Mouse (Mus musculus): Measurements from ENCODE around the gene Lmx1b. TPM values are rescaled to one million over a fixed set of nuclear protein-coding genes. Genes with fewer than 3 reads are reported as not detected.

The Lmx1b gene
- not detected for polyA plus RNA-seq (2014; fragmentation: Illumina TruSeq; extraction: RNeasy Lipid Tissue Mini Kit (QIAGEN cat#74804); ENCODE audit: low read depth, low replicate concordance)

DNA sequence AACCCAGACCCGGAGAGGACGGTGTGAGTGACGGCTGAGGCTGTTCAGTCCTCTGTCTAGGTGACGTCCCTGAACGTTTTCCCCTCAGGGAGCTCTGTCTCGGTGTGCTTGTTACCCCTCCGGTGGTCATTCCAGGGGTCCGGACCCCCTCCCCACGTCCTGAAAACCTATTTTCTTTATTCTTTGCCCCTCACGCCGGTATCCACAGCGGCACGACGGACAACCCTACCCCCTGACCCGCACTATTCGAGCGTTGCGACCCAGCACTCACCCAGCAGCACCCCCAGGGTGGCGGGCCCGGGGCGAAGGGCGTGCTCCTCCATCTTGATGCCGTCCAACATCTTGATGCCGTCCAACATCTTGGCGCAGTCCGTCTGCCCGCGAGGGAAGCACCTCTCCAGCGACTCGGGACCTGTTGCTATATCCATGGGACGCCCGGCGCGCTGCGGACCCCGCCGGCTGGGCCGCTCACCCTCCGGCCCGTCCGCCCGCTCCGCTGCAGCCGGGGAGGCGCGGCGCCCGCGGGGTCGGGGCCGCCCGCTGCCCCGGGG, at the start of gene Lmx1b:
Lmx1b (minus strand) TSS at position 341 of the 551 bp plus-strand sequence.

Other genes starting within 250 kb of the Lmx1b start
- 5.1 TPM for gene Zbtb34, start 209.2 kb downstream of the Lmx1b start, polyA plus RNA-seq (2014; fragmentation: Illumina TruSeq; extraction: RNeasy Lipid Tissue Mini Kit (QIAGEN cat#74804); ENCODE audit: low read depth, low replicate concordance)
- gene Zbtb43, start 172.0 kb downstream of the Lmx1b start, polyA plus RNA-seq (2014; fragmentation: Illumina TruSeq; extraction: RNeasy Lipid Tissue Mini Kit (QIAGEN cat#74804); ENCODE audit: low read depth, low replicate concordance) = 8.8 TPM
- gene Mvb12b, start 247.4 kb upstream of the Lmx1b start, polyA plus RNA-seq (2014; fragmentation: Illumina TruSeq; extraction: RNeasy Lipid Tissue Mini Kit (QIAGEN cat#74804); ENCODE audit: low read depth, low replicate concordance) = 0.56 TPM